Mouse (Mus musculus): Measurements from ENCODE around the gene Tsr2.

- TF ChIP-seq GATA1 (IDR thresholded peaks at IDR 0.05; ENCODE audit: borderline replicate concordance, low read length) (no peak), FLI1 (IDR thresholded peaks at IDR 0.05; ENCODE audit: low read length) (no peak)
These were observed 21.1 kb upstream of the Tsr2 start for GRCm38 (mm10) chrX:151117432-151117831.
